Mouse (Mus musculus): ENCODE data around the gene Mecom.

GRCm38 (mm10) chr3:30486422-30486821, 61.4 kb downstream of the Mecom start:
- TF ChIP-seq POLR2A (IDR thresholded peaks at IDR 0.05; ENCODE audit: low read depth, low read length) (no peak), CTCF (IDR thresholded peaks at IDR 0.05; ENCODE audit: borderline replicate concordance, insufficient read depth, low read length) (no peak)
